Mouse (Mus musculus) ES-Bruce4 (cell line): ENCODE data around the gene Gm17190.

Source experiments
- CTCF ChIP-seq: IDR thresholded peaks from one replicate; pipeline ENCODE4 v1.8.1; 2011; ENCODE audit warnings: low read depth, low read length
- EP300 ChIP-seq: IDR thresholded peaks from 2 replicates; pipeline ENCODE4 v1.6.1; 2011; ENCODE audit warnings: low read depth, low read length; ENCODE audit not compliant: insufficient read depth
- POLR2A ChIP-seq: IDR thresholded peaks from one replicate; pipeline ENCODE4 v1.8.1; 2011; ENCODE audit warnings: low read length; ENCODE audit not compliant: insufficient read depth

- no peak for TF ChIP-seq CTCF
- TF ChIP-seq EP300, result no peak
- TF ChIP-seq POLR2A, result no peak
Observed at GRCm38 (mm10) chr13:96106367-96106766, 24.5 kb downstream of the Gm17190 start.
